Mouse (Mus musculus) thymus, postnatal 10 days (tissue): ENCODE results near the gene Ncapg.
"Not testable (repeated sequence)": the region's sequence is repeated elsewhere in the genome, so short reads cannot be mapped to it uniquely, and the experiment has no call there.

Experiments used
- DNase-seq, 2 experiments: peaks; one replicate each; pipeline ENCODE4 v3.0.0; 2021; ENCODE audit warnings: low spot score in 2 of 2

The Ncapg gene

DNA sequence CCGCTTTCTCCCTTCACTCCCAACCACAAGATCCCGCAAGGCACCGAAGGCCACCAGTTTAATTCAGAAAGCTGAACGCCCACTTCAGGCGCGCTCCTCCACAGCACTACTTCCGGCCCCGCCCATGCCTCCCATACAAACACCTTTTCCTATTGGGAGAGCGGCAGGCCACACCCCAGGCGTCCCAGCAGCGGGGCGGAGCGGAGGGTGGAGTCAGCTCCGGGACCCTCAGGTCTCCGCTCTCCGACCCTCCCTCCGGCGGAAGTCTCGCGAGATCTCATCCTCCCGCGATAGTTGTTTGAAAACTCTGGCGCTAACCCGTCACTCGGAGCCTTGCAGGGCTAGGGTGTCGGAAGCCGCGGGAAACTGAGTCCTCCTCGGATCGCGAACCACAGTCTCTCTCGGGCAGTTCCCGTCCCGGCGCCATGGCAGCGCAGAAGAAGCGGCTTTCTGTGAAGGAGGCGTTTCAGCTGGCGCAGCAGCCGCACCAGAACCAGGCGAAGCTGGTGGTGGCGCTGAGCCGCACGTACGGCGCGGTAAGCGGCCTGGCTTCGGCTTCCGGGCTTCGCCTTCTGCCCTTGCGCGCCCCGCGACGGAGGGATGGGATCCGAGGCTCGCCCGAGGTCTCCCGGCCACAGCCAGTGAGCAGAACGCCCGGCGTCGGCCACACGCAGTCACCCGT, at the start of gene Ncapg:
Gene Ncapg (plus strand): TSS at position 322 of the 682 bp plus-strand sequence.
- peak; percentile 99 to 100 for DNase-seq

DNA sequence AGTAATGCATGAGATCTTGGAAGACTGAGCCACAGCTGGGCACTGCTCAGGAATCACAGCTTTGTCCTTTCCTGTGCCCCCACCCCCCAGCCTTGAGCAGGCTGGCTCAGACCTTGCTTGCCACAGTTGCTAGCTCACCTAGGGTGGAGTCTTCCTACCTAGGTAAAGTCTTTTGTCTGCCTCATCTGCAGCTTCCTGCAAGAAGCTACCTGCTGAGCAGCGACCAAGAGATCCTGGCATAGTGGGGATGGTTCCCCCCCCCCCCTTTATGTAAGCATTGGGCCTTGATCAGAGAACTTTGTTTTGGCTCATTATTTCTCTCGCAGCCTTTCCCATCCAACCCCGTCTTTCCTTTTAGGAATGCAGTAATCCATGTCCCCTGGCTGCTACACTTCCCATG, 48.2 kb upstream of the Ncapg start:
- no peak for DNase-seq

- no peak for DNase-seq
Observed at GRCm38 (mm10) chr5:45627771-45628170, 41.9 kb upstream of the Ncapg start.

DNA sequence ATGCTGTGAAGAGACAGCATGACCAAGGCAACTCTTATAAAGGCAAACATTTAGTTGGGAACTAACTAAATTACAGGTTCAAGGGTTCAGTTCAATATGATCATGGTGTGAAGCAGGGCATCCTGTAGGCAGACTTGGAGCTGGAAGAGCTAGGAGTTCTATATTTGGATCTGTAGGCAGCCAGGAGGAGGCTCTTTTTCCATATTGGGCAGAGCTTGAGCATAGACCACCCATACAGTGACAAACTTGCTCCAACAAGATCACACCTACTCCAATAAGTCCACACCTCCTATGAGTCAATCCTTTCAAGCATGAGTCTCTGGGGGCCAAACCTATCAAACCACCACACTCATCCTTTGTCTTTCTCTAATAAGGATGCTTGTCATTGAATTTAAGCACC, 40.2 kb upstream of the Ncapg start:
- DNase-seq = no peak

- no peak for DNase-seq
Observed at GRCm38 (mm10) chr5:45638378-45638777, 31.3 kb upstream of the Ncapg start.

- DNase-seq = peak; percentile 45 to 60
Observed at GRCm38 (mm10) chr5:45638806-45639714, 30.7 kb upstream of the Ncapg start, which contains the start of gene Fam184b. TSS of gene Fam184b (minus strand) at chr5:45639614.

GRCm38 (mm10) chr5:45639715-45640092, 30.0 kb upstream of the Ncapg start:
- no peak for DNase-seq

- no peak for DNase-seq
Observed at GRCm38 (mm10) chr5:45651026-45651703, 18.6 kb upstream of the Ncapg start.

GRCm38 (mm10) chr5:45658406-45658805, 11.3 kb upstream of the Ncapg start:
- not testable (repeated sequence) for DNase-seq

DNA sequence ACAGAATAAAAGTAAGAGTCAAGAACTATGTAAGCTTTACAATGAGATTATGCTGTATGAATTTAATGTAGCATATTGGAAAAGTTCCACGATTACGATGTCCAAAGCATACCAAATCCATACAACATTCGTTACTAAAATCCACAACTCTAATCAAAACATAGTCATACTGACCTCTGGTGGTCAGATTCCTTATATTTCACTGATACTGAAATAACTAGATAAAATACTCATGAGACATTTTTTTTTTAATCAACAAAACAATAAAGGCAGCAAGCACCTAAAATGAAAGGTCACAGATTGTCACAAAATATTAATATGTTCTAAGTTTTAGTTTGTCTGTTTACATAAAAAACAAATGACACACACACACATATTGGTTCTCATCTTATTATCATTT, 1.4 kb upstream of the Ncapg start:
- DNase-seq = no peak

GRCm38 (mm10) chr5:45668831-45669230, 888 bp upstream of the Ncapg start:
- no peak for DNase-seq

- no peak for DNase-seq
Observed at GRCm38 (mm10) chr5:45669234-45669597, 503 bp upstream of the Ncapg start.

- no peak for DNase-seq
Observed at GRCm38 (mm10) chr5:45670280-45670670, 556 bp downstream of the Ncapg start.

DNA sequence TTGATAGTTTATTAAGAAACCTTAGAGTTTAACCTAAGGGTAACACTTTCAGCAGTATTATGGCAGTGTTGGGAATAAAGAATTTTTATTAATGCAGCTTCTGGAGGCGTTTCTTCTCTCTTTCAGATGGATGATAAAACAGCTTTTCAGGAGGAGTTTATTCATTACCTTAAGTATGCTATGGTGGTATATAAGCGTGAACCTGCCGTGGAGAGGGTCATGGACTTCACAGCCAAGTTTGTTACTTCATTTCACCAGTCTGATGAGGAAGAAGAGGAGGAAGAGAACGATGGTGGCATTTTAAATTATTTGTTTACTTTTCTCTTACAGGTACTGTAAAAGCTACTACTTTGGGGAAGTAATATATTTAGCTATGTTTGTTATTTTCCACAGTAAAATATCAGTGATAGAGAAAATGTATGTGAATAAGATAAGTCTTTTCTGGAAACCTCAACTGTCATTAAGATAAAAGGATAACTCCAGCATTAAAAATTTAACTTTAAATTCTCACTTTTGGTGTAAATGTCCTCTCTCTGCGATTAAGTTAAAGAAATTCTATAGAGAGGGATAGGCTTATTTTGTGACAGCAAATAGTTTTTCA, 1.3 kb downstream of the Ncapg start:
- DNase-seq = no peak

DNA sequence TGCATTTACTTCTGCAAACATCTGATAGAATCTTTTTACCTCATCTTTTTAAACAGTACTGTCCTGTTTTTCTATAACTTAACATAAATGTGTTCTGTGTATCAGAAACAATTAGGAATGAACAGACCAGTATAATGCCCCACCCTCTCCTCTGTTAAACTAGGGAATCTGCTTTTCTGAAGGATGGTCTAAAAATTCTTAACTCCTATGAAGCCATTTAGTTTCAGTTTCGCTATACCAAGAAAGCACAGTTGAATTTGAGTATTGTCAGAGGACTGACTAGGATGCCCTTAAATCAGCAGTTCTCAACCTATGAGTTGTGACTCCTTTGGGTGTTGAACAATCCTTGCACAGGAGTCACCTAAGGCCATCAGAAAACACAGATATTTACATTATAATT, 5.3 kb downstream of the Ncapg start:
- DNase-seq = no peak

- DNase-seq = no peak
Observed at GRCm38 (mm10) chr5:45677639-45678038, 7.9 kb downstream of the Ncapg start.

DNA sequence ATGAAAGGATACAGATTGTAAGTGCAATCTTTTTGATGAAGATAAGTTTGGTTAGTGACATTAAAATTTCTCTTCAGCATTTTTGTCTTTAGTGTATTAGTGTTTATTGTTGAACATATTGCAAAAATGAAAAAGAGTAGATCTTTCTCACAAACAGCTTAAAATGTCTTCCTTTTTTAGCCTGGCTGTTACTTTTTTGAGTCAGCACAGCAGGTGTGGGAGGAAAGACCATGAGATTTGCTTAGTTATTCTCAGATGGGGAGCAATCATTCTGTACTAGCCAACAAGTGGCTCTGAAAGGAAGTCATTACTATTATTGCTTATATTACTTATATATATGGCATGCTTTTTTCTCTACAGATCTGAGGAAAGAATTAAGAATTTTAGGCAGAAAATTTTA, 10.2 kb downstream of the Ncapg start:
- DNase-seq = no peak

DNA sequence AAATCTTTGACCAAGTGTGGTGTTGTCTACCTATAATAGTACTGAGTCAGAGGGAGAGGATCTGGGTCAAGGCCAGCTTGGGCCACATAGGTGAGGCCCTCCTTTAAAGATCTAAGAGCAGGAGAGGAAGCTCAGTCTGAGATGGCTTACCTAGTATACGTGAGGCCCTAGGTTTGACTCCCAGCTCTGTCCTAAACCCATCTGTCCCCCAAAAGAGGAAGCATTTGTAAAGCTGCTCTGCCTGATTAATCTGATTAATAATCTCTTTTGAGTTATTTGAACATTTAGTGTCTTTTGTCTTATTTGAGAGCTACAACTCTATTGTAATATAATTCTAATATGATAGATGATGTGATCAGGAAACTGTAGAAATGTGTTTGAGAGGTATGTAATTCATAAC, 13.7 kb downstream of the Ncapg start:
- no peak for DNase-seq

GRCm38 (mm10) chr5:45685243-45685642, 15.5 kb downstream of the Ncapg start:
- DNase-seq = no peak

DNA sequence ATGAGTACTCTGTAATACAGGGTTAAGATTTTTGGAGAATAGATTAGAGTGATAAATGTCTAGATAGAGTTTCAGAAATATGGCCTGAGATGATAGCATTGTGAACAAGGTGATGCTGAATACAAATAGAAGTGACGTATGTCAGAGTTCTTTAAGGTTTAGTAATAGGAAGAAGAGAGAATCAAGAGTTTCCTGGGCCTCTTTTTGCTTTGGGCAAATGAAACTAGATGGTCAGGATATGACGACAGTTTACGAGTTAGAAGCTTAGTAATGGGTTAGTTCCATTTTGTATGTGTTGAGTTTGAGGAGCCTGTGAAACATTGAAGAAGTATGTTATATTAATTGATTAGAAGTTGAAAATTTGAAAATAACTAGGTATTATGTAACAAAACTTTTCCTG, 16.5 kb downstream of the Ncapg start:
- no peak for DNase-seq

DNA sequence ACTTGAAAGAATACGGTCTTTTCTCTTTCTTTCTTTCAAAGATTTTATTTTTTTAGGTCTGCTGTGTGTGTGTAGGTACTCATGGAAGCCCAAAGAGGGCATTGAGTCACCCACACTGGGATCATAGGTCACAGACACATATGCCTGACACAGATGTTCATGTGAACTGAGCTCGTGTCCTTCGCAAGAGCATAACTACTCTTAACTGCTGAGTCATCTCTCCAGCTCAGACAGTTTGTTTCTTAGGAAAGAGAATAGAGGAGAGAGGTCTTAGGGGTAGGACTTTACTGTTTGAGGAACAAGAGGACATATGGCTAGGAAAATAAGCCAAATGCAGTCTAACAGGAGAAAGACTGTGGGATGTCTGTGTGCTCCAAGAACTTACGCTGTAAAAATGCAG, 19.4 kb downstream of the Ncapg start:
- no peak for DNase-seq

DNA sequence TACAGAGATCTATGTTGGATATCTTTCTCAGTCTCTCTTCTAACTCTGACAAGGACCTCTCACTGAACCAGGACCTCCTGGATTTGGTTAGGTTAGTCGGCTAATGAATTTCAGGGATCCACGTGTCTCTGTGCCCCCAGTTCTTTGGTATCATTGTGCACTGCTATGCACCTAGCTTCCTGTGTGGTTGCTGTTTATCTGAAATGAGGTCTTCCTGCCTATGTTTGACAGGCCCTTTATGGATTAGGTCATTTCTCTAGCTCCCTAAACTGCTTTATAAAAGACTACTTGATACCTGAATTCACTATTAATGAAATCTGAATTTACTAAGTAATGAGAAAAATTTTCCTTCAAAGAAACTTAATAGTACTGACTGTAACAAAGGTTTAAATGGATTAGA, 21.1 kb downstream of the Ncapg start:
- no peak for DNase-seq
